Mouse (Mus musculus): ENCODE results near the gene Pbx3.

DNA sequence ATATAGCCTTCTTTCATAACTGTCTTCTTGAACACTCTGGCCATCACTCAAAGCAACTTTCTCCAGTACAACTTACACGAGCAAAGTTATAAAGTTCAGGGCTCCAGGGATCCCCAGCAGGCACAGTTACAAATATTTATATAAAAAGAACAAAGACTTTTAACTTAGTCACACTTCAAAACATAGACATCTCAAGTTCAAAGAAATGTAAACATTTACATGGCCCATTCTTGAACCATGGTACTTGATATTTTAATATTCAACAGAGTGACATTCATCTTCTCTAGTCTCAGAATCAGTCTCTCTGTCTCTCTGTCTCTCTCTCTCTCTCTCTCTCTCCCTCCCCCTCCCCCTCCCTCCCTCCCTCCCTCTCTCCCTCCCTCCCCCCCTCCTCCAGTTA, 119.3 kb downstream of the Pbx3 start:
- TF ChIP-seq CTCF (IDR thresholded peaks at IDR 0.05; ENCODE audit: control insufficient read depth, insufficient read depth, low read length) = no peak
- no peak for TF ChIP-seq POLR2A (IDR thresholded peaks at IDR 0.05; ENCODE audit: borderline replicate concordance, control insufficient read depth, low read depth, low read length)

Measured in bone marrow, adult 2 months (tissue).